Mouse (Mus musculus) cerebellum, postnatal 25 days (tissue): ENCODE results near the gene Orai1.

Experiments used
- DNase-seq, 2 experiments: peaks; one replicate each; pipeline ENCODE4 v3.0.0; 2021; ENCODE audit warnings: mixed read lengths in 2 of 2

The Orai1 gene

GRCm38 (mm10) chr5:123075576-123076418 lies 60.9 kb downstream of the Orai1 start:
- DNase-seq: peak; percentile 97 to 99

- DNase-seq: peak; percentile 43 to 48
Observed at GRCm38 (mm10) chr5:123076419-123077281, 61.8 kb downstream of the Orai1 start.

GRCm38 (mm10) chr5:123079568-123079967 lies 64.7 kb downstream of the Orai1 start:
- DNase-seq: no peak

- no peak for DNase-seq
Observed at GRCm38 (mm10) chr5:123080041-123080440, 65.2 kb downstream of the Orai1 start.
